Mouse (Mus musculus) liver, embryonic 14.5 days (tissue): Measurements from ENCODE around the gene Ppip5k2.

Experiments used
- CTCF ChIP-seq: IDR thresholded peaks from 2 replicates; pipeline ENCODE4 v1.5.1; 2016; ENCODE audit warnings: antibody characterized with exemption, low read depth, control low read depth
- EP300 ChIP-seq: IDR thresholded peaks from 2 replicates; pipeline ENCODE4 v1.6.1; 2016; ENCODE audit warnings: antibody characterized with exemption, low read depth

- TF ChIP-seq CTCF: no peak
- TF ChIP-seq EP300: no peak
These were observed 1.5 kb upstream of the Ppip5k2 start for GRCm38 (mm10) chr1:97771727-97772126.
